Mouse (Mus musculus) gastrocnemius, postnatal 10 days (tissue): Measurements from ENCODE around the gene Med14. TPM values are rescaled to one million over a fixed set of nuclear protein-coding genes. Genes with fewer than 3 reads are reported as not detected.

ENCODE experiments used
- DNase-seq: peaks from one replicate; pipeline ENCODE4 v3.0.0; 2021; ENCODE audit warnings: mixed read lengths
- long read RNA-seq, 2 experiments: library from polyadenylated mRNA; stranded (forward); transcript quantifications; one replicate each; pipeline ENCODE4 v2.0.0; 2021
- total RNA-seq, 2 experiments: library from RNA; stranded (reverse); gene quantifications; 2 replicates each; pipeline ENCODE4 v1.2.3; 2021

Gene Med14
- 10 to 100 TPM; 21.8 to 25.6 TPM for total RNA-seq
- long read RNA-seq, experiment 1, full-length matches to known transcripts, result 5 of 31 reads
- long read RNA-seq, experiment 1, partial matches to known transcripts, result 13 of 31 reads
- long read RNA-seq, experiment 1, other reads (novel, unspliced or antisense), result 13 of 31 reads
- long read RNA-seq, experiment 2, partial matches to known transcripts, result 11 of 25 reads
- long read RNA-seq, experiment 2, other reads (novel, unspliced or antisense), result 13 of 25 reads

DNA sequence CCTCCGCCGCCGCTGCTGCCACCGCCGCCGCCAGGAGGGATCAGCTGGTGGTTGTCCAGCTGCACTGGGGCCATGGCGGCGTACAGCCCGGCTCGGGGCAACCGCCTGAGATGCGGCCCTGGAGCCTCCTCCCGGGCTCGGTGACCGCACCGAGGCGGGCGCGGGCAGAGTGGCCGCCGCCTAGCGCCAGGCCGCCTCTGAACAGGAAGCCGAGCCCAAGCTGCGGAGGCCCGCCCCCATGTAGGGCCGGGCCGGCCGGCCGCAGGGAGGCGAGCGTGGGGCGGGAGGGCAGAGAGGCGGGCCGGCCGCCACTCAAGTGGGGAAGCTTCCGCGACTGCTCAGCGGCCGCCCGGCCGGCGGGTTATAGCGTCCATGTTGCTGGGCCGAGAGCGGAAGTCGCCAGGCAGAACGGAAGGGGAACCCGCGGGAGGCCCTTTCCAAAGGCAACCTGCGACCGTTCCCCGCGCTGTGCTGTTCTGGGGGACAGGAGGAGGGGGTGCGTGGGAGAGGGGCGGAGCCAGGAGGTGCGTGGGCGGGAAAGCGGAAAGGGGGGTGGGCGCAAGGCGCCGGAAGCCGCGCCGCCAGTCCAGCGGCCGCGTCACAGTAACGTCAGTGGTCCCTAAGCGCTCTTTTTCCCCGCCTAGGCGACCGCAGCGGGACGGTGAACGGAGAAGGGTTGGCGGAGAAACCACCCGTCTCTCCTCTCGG is at the start of gene Med14:
Med14 (minus strand) TSS at position 448 of the 708 bp plus-strand sequence.
- peak; percentile 78 for DNase-seq

DNA sequence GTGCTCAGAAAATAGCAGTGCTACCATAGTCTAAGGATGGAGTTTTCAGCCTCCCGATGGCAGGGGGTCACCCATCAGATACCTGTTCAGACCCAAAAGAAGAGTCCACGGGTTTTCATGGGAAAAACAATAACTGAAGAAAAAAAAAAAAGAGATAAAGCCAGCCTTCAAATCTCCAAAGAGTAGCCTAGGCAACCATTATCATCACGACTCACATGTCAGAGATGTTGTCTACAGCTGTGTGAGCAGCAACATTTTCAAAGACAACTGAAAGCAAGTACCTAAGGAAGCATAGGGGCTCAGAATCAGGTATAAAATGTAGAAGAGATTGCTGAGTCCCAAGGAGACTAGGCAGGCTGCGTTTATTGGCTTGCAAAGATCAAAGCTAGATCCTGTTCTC is 38.7 kb upstream of the Med14 start:
- DNase-seq, result no peak

DNA sequence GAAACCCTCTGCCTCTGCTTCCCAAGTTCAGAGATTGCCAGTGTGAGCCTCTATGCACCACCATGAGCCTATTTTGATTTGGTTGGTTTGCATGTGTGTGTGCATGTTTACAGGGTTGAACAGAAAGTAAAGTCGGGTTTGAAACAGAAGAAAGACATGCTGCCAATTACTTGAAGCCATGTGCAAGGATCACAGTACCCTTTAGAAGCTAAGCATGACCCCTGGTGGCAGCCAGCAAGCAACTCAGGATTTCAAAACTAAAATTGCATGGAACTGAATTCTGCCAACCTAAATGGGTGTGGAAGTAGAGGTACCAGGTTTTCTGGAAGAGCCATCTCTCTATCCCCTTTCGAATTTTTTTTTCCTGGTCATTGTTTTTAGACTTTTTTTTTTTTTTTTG is 33.0 kb upstream of the Med14 start:
- DNase-seq, result peak; percentile 4

DNA sequence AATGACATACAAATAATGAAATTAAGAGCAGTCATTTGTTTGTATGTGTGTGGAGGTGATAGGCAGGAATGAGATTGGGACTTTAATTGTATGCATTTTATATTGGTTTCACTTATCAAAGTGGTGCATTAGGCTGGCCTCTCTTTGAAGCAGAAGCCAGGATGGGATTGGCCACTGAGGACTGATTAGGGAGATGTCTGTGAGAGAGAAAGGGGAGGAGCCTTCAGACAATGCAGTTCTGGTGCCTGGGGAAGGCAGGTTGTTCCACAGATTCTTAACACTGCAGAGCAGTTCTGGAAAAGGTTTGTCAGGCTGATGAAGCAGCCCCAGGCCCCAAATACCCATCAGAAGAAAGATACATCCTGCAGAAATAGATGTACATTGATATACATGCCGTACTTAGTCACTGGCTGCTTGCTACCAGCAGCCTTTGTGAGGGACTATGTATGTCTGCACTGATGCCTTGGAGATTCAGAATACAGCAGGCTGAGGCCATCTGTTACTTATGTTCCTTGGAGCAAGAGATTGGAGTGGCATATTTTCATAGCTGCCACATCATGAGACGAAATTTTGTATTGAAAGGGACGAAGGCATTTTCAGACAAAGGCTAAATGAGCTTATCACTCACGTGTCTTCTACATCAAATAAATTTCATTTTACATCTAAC is 29.9 kb upstream of the Med14 start:
- DNase-seq, result no peak

DNA sequence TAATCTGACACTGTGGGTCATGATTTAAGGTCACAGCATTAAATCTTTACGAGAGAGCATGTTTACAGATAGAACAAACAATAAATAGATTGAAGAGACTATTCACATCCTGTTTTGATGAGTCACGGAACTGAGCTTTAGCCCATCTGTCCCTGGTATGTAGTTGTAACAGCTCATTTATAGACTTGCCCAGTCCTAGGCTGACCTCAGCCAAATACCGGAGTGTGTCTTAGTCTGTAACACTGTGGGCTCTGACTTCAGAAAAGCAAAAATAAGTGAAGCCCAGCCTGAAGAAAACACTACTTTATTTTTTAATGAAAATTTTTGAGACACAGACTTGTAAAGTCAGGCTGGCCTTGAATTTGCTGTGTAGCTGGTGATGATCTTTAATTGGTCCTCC is 11.4 kb upstream of the Med14 start:
- DNase-seq, result peak; percentile 6

DNA sequence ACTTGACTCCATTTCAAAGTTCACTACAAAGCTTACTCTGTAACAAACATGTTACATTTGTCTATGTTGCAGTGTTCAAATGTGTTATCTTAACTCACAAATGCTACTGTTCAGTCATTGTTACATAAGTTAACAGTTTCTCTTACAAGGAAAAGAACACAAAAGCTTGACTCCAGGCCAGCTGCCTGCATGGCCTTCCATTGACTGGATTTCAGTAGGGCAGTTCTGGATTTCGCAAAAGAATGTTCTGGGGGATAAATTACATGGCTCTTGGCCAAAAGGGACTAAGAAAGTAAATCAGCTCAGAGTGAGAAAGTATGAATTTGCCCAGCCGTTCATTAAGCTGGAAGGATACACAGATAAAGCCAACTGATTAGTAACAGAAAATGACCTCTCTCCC is 9.7 kb upstream of the Med14 start:
- DNase-seq, result no peak

DNA sequence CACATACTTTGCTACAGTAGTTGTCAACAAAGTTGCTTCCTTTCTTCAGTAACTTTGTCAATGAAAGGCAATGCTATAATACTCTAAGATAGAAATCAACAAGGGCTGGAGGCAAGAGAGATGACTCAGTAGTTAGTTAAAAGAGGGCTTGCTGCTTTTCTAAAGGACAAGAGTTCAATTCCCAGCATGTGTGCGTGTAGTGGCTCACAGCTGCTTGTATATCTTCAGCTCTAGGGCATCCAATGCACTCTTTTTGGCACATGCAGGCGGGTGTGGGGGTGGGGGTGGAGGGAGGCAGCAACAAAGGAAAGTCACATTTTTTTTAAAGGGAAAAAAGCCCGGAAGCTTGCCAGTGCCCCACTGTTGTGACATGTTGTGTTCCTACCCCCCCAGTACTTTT is 6.7 kb upstream of the Med14 start:
- DNase-seq, result no peak

DNA sequence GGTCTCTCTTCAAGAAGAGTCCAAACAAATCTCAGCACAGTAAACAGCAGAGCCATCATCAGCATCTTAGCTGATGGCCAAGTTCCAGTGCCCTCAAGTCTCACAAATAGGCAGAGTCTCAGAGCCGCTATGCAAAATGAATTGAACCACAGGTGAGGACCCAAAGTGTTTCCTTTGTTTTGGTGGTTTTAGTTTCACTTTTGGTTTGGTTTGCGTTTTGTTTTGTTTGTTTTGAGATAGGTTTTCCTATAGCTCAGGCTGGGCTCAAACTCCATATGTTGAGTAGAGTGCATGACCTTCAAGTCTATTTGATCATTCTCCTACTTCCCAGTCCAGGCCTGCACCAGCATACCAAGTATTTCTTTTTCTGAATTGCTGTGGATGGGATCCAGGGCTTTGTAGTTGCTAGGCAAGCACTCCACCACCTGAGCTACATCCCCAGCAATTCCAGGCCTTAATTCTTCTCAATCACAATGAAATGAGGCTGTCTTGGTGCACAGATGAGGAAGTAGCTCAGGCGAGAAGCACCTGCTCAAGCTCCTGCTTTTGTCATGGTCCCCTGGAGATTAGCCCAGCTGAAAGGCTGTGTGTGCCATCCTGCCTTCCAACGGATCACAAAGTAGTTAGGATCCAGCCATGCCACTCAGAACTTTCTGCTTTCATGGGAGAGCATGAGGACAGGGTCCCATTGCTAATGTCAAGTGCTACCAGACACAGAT is 5.1 kb upstream of the Med14 start:
- DNase-seq, result no peak

DNA sequence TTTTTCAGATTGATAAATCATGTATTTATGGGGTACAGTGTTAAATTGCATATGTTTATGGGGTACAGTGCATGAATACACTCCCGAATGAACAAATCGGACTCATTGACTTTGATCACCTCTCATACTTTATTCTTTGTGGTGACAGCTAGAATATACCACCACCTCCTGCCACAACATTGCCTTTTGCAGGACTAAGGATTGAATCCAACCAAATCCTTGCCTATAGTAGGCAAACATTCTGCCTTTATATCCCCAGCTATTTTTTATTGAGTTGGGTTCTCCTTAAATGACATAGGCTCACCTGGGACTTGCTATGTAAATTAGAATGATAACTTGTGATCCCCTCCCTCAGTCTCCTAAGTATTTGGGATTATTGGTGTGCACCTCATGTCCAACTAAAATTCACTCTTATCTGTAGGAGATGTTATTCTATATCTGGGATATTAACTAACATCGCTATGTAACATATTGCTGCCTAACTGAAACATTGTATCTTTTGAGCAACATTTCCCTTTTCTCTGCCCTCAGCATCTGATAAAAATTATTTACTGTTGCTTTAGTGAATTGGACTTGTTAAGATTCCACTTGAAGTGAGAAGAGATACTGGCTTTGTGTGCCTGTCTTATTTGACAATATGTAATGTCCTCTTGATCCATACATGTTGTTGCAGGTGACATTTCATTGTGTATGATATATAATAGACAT is 1.4 kb upstream of the Med14 start:
- no peak for DNase-seq

DNA sequence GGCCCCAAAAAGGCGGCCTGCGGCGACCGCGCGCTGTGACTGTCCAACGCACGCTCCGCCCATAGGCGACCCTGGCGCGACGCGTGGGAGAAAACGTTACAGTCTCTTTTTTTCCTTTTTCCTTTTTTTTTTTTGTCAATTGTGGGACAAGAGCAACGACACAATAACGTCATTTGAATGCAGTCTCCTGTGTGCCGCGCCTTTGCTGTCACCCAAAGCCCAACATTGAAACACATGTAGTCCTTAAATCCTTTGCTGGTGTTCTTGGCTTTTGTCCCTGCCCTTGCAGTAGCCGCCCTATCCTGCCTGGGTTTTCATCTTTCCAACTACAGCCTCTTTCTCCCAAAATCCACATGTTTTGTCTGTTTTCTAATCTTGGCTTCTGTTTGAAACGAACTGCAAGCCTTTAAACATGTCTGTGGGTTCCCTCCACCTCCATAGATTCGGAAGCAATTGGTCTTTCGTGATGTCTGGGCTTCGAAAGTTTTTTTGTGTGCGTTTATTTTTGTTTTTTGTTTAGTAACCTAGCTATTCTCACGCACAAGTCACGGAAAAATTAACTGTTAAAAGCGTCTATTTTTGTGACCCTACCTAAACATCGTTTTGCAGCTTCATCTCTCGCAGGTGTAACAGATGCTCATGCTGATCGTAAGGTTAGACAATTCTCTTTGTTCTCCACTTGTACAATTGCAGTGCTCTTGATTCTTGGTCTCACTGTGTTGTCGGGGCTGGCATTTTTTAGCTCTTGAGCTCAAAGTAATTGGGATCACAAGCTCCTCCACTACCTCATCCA is 657 bp upstream of the Med14 start:
- DNase-seq, result no peak

DNA sequence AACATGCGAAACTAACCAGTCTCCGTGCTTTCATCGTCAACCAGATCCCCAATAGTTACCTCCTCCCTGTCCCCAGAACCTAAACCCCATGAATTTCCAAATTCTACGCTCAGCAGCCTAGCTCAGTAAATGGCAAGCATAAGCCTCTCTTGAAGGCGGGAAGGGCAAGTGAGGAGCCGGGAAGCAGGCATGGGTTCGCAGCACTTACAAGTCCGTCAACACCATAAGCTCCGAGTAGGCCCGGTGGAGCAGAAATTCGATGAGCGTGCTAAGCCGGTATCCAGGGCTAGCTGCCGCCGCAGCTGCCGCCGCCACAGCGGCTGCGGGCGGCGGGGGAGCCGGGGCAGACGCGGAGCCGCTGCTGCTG is 631 bp downstream of the Med14 start:
- DNase-seq, result no peak

DNA sequence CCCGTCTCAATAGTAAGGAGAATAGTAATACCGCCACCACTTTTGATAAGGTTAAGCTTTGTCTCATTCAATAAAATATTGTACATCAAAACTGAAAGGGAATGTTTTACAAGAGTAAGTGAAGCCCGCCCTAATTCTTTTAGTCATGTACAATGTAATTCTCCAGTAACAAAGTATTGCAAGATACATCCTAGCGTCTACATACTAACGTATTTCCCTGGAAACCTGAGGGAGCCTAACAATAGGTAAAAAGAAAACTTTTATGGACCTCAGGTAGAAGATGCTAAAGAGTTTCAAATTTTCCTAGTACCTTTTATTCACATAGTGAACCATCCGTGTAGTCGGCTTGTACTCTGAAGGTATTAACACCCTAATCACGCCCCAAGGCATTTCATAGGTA is 1.4 kb downstream of the Med14 start:
- DNase-seq, result no peak

DNA sequence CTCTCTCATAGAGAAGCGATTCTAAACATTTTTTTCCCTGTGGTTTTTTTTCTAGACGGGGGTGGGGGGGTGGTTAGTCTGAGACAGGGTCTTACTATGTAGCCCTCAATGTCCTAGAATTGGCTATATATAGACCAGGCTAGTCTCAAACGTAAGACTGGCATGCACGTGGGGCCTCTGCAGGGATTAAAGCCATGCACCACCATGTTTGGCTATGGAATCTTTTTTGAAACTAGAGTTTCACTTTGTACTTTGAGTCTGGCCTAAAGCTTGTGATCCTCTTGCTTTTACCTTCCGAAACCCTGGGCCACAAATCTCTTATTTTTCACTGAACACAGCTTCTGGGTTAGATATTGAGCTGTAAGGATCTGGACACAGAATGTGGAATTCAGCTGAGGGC is 2.2 kb downstream of the Med14 start:
- DNase-seq, result no peak

DNA sequence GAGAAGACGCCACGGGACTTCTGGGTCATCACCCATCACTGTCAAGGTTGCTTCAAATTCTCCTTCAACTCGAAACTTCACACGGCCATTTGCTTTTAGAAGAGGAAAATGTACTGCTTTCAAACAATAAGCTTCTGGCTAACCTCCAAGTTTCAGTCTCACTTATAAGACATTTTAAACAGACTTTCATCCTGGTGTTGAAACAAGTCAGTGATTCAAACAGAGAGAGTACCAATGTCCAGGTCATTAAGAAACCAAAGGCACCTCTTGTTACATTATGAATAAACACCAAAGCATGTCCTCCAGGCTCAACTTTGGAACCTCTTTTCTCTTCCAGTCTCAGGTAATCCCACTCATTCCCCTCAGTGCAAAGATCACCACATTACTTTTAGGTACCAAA is 14.0 kb downstream of the Med14 start:
- no peak for DNase-seq

DNA sequence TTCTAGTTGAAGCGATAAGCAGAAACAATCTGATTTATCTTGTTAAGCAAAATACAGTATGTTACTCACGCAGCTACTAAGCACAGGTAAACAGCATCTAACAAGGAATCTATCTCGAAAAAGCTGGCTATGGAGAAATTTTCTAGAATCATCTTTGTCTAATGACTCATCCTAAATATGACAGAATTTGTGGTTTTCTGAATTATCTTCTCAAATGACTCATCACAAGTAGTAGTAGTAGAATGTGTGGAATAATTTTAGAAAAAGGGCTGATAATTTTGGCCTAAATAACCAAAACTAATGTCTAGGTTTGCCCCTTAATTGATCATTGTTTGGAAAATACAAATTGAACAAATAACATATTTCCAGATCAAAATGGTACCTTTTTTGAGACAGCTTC is 15.1 kb downstream of the Med14 start:
- no peak for DNase-seq

DNA sequence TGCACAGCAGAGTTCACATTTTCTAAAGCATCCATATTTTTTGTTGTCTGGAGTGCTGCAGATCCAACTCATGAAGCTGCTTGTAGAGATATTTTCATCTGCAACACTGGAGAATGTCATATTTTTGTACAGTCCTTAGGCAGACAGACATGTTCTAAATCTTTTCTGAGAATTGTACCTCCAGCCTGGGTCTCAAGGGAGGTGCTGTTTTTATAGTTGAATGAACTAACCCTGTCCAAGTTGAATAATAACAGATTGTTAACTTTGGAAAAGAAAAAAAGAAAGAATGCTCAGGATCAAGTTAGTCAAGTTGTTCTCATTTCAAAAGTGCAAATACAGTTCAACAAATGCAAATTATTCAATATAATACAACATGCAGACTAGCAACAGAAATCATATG is 21.5 kb downstream of the Med14 start:
- DNase-seq, result no peak

DNA sequence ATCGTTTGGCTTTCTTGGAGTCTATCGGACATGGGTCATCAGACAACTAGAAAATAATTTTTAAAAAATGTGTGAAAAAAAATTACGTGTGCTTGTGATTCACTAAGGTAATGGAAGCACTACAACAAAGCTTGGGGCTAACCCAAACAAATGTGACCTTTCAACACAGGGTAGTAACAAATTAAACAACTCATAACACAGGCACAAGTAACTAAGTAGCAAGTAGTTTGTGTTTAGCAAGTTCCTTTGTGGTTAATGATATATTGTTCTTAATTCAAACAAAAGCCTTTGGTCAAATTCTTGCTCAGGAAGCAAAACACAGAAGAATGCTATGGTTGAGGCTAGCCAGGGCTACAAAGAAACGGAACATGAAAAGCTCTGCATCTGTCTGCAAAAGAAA is 45.8 kb downstream of the Med14 start:
- DNase-seq, result no peak

DNA sequence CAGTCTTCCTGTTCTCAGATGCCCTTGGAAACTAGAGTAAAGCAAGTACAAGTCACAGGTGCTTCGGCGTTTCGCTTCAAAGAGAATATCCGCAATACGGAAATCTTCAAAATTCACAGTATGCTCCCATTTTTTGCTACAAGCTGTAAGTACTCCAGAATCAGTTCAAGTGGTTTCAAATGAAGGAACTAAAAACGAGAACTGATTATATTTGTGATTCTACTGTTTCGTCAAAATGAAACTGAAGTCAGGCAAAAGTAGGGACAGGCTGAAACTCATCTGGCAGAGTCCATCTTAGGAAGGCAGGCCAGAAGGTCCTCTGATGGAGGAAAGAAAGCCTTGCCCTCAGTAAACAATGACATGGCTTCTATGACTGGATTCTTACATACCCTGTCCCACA is 48.1 kb downstream of the Med14 start:
- no peak for DNase-seq

DNA sequence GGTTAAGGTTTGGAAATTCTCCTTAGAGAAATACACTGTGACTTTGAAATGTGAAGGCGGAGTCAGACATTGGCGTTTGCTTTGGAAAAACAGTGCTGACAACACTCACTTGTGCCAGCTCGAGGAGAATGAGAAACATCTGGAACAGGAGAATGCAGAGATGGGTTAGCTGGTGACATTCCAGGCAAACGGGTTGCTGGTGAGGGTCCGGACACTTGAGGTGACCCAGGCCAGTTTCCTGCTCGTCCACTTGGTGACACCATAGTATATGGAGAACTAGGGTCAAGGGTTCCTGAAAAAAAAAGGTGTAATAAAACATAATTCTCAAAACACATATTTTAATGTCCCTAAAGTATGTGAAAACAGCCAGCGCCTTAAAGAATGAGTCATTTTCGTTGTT is 75.0 kb downstream of the Med14 start:
- no peak for DNase-seq

DNA sequence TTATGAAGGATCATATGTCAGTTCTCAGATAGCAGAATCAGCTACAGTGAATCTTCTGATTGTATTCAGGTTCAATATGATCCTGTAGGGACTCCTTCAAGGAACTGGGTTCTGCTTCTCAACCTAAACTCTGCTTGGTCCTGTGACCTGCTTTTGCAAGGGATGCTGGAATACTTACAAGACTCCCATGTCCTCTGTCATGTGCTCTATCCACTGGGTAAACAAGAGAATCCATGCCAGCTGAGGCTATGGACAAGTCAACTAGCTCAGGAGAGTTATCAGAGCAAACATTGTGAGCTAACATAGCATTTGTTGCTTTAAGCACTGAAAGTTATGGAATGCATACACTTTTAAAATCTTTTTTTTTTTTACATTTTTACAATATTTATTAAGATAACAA is 75.8 kb downstream of the Med14 start:
- DNase-seq, result no peak

DNA sequence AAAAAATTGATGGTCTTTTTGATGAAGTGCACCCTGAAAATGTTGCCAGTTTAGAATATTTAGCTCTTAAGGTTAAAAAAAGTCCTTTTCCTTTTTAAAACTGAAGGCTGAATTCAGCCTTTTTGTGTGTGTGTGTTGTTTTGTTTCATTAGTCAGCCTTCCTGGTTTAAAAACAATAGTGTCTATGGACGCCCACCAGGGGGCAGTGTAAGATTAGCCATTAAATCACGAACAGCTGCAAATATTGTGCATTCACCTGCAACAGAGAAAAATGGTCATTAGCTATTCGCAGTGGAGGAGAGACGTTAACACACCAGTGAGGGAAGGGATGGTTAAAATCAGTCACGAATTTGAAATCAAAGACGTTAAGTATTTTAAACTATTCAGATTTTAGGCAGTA is 84.5 kb downstream of the Med14 start:
- DNase-seq, result peak; percentile 65
